ENCODE assay signal across 21 mouse cellular contexts in genomic region chr11:64267547-64267946, GRCm38 (mm10).
DNase-seq lines count a peak whose midpoint lies in the region; ATAC-seq and TF ChIP-seq lines count a peak whose summit lies in the region.
"Had no signal": no experiment of that assay in that cellular context is flagged by ENCODE, and none has a peak within 500 bp of the region (broad histone marks: within the 10 kb centered on the region; RNA-seq: fewer than 3 reads in every experiment).

No protein-coding gene starts in this region.

- 0 out of 2 replicates have a peak, but pooled peaks have one; percentile 12 for ATAC-seq in lung, embryonic 16.5 days (ENCODE audit: low read depth)
- no peak for ATAC-seq in kidney, embryonic 14.5 days (ENCODE audit: low FRiP score, low TSS enrichment)
- ATAC-seq in intestine, embryonic 16.5 days = no peak
- ATAC-seq: forebrain, embryonic 15.5 days had no signal

- H3K4me2 ChIP-seq in lung, embryonic 16.5 days (ENCODE audit: low read depth, low read length) = no peak overlapping the region
- no peak overlapping the region for H3K4me2 ChIP-seq in kidney, embryonic 14.5 days (replicated peaks; ENCODE audit: low read depth, low read length)
- H3K4me2 ChIP-seq in intestine, embryonic 16.5 days (ENCODE audit: low read depth, low read length) = no peak overlapping the region
- H3K4me2 ChIP-seq: forebrain, embryonic 15.5 days; heart, embryonic 13.5 days; liver, embryonic 13.5 days; neural tube, embryonic 15.5 days; stomach, embryonic 15.5 days had no signal

- 41% methylated on average over 5 of the region's 5 CpGs for WGBS in lung, embryonic 16.5 days
- WGBS in lung, adult 2 months = 50% methylated on average over 5 of the region's 5 CpGs
- WGBS in kidney, embryonic 14.5 days = 94% methylated on average over 5 of the region's 5 CpGs
- WGBS in intestine, embryonic 16.5 days = 56% methylated on average over 5 of the region's 5 CpGs

- H3K27me3 ChIP-seq in lung, embryonic 16.5 days (ENCODE audit: control insufficient read depth, insufficient read depth, low read depth, low read length) = no peaks in the 10 kb centered on the region
- no peaks in the 10 kb centered on the region for H3K27me3 ChIP-seq in kidney, embryonic 14.5 days (ENCODE audit: control insufficient read depth, insufficient read depth, low read length)
- H3K27me3 ChIP-seq in intestine, embryonic 16.5 days (replicated peaks; ENCODE audit: control insufficient read depth, insufficient read depth, low read length) = no peaks in the 10 kb centered on the region
- H3K27me3 ChIP-seq: forebrain, embryonic 15.5 days; liver, embryonic 13.5 days; neural tube, embryonic 15.5 days; stomach, embryonic 15.5 days had no signal

- peaks cover 8% of the 10 kb centered on the region for H3K4me1 ChIP-seq in lung, embryonic 16.5 days (replicated peaks; ENCODE audit: control insufficient read depth, insufficient read depth, low read length)
- no peaks in the 10 kb centered on the region for H3K4me1 ChIP-seq in lung, adult 2 months (ENCODE audit: control insufficient read depth, insufficient read depth, low read length)
- H3K4me1 ChIP-seq in kidney, embryonic 14.5 days (ENCODE audit: control insufficient read depth, insufficient read depth, low read length) = no peaks in the 10 kb centered on the region
- H3K4me1 ChIP-seq in intestine, embryonic 16.5 days (ENCODE audit: control insufficient read depth, insufficient read depth, low read length) = no peaks in the 10 kb centered on the region
- H3K4me1 ChIP-seq: forebrain, embryonic 15.5 days; liver, embryonic 13.5 days; midbrain, embryonic 10.5 days; stomach, embryonic 15.5 days had no signal

- DNase-seq in lung, adult 2 months = no peak
- DNase-seq in MN1 (ENCODE audit: low spot score) = peak; percentile 54
- DNase-seq in brain, adult 2 months (ENCODE audit: low read depth, low spot score) = peak; percentile 18
- peak; percentile 90 to 91 for DNase-seq in cerebellum, postnatal 10 days
- DNase-seq: heart, postnatal 36 days; kidney, adult 8-10 months; kidney, postnatal 36 days; layer of hippocampus, adult 9-11 months; liver, embryonic 13.5 days; spleen, adult 18-20 months; thymus, adult 2 months had no signal

- no peak overlapping the region for H3K9ac ChIP-seq in lung, embryonic 16.5 days (ENCODE audit: low read length)
- no peak overlapping the region for H3K9ac ChIP-seq in kidney, embryonic 14.5 days (ENCODE audit: low read depth, low read length)
- no peak overlapping the region for H3K9ac ChIP-seq in intestine, embryonic 16.5 days (ENCODE audit: low read depth, low read length)
- H3K9ac ChIP-seq: forebrain, embryonic 15.5 days; heart, embryonic 13.5 days; liver, embryonic 13.5 days; neural tube, embryonic 15.5 days; stomach, embryonic 15.5 days had no signal

- no peak overlapping the region for H3K4me3 ChIP-seq in lung, embryonic 16.5 days (ENCODE audit: low read length)
- H3K4me3 ChIP-seq in lung, adult 2 months (replicated peaks; ENCODE audit: extremely low read depth, low read depth, low read length) = no peak overlapping the region
- H3K4me3 ChIP-seq in kidney, embryonic 14.5 days (ENCODE audit: low read length) = no peak overlapping the region
- H3K4me3 ChIP-seq in intestine, embryonic 16.5 days (ENCODE audit: low read length) = no peak overlapping the region
- H3K4me3 ChIP-seq: erythroblast, embryonic 14.5 days; forebrain, embryonic 15.5 days; heart, embryonic 13.5 days; liver, embryonic 13.5 days; midbrain, embryonic 10.5 days; myocyte; neural tube, embryonic 15.5 days; stomach, embryonic 15.5 days had no signal

- H3K9me3 ChIP-seq in lung, embryonic 16.5 days (ENCODE audit: control insufficient read depth, low read length) = no peaks in the 10 kb centered on the region
- no peaks in the 10 kb centered on the region for H3K9me3 ChIP-seq in kidney, embryonic 14.5 days (ENCODE audit: control insufficient read depth, low read length)
- H3K9me3 ChIP-seq in intestine, embryonic 16.5 days (ENCODE audit: control insufficient read depth, low read length) = no peaks in the 10 kb centered on the region
- H3K9me3 ChIP-seq: forebrain, embryonic 15.5 days; heart, embryonic 13.5 days; liver, embryonic 13.5 days; midbrain, embryonic 10.5 days; neural tube, embryonic 15.5 days; stomach, embryonic 15.5 days had no signal

- no peak for TF ChIP-seq CTCF in lung, adult 2 months (IDR thresholded peaks at IDR 0.05; ENCODE audit: insufficient read depth, low read length)

- H3K27ac ChIP-seq in lung, embryonic 16.5 days (ENCODE audit: low read length) = no peak overlapping the region
- H3K27ac ChIP-seq in kidney, embryonic 14.5 days (ENCODE audit: low read depth, low read length) = no peak overlapping the region
- no peak overlapping the region for H3K27ac ChIP-seq in intestine, embryonic 16.5 days (ENCODE audit: low read length)
- H3K27ac ChIP-seq: forebrain, embryonic 15.5 days; heart, embryonic 13.5 days; liver, embryonic 13.5 days; midbrain, embryonic 10.5 days; neural tube, embryonic 15.5 days; stomach, embryonic 15.5 days had no signal

- H3K36me3 ChIP-seq in lung, embryonic 16.5 days (ENCODE audit: control insufficient read depth, insufficient read depth, low read length) = no peaks in the 10 kb centered on the region
- H3K36me3 ChIP-seq in kidney, embryonic 14.5 days (ENCODE audit: control insufficient read depth, insufficient read depth, low read length) = no peaks in the 10 kb centered on the region
- H3K36me3 ChIP-seq in intestine, embryonic 16.5 days (ENCODE audit: control insufficient read depth, insufficient read depth, low read length) = no peaks in the 10 kb centered on the region
- H3K36me3 ChIP-seq: forebrain, embryonic 15.5 days; heart, embryonic 13.5 days; liver, embryonic 13.5 days; midbrain, embryonic 10.5 days; neural tube, embryonic 15.5 days; stomach, embryonic 15.5 days had no signal

- no peak for TF ChIP-seq POLR2A in lung, adult 2 months (IDR thresholded peaks at IDR 0.05; ENCODE audit: borderline replicate concordance, extremely low read depth, low read depth, low read length)
